Mouse (Mus musculus) hindbrain, embryonic 16.5 days (tissue): ENCODE measurements around the gene Magi1. TPM values are rescaled to one million over a fixed set of nuclear protein-coding genes. Genes with fewer than 3 reads are reported as not detected.

ENCODE experiments used
- ATAC-seq: fragments of 200-750 bp; cut with Nextera tagmentation; 2 replicates; pipeline ENCODE4 v1.8.0; 2017; ENCODE audit warnings: moderate TSS enrichment, moderate library complexity
- H3K27ac ChIP-seq: fragments of 300-500 bp; sonication (generic); 2 replicates; pipeline ENCODE4 v1.5.1; 2014; ENCODE audit warnings: low read depth, mild to moderate bottlenecking, control low read depth, low read length, moderate library complexity
- H3K27me3 ChIP-seq: fragments of 300-500 bp; sonication (generic); replicated peaks from 2 replicates; pipeline ENCODE4 v1.6.1; 2014; ENCODE audit warnings: low read length; ENCODE audit not compliant: control insufficient read depth, insufficient read depth
- H3K36me3 ChIP-seq: fragments of 300-500 bp; sonication (generic); 2 replicates; pipeline ENCODE4 v1.6.1; 2014; ENCODE audit warnings: mild to moderate bottlenecking, low read length, moderate library complexity, mixed read lengths; ENCODE audit not compliant: control insufficient read depth, insufficient read depth
- H3K4me1 ChIP-seq: fragments of 300-500 bp; sonication (generic); 2 replicates; pipeline ENCODE4 v1.6.1; 2014; ENCODE audit warnings: low read depth, low read length; ENCODE audit not compliant: control insufficient read depth, insufficient read depth
- H3K4me2 ChIP-seq: fragments of 300-500 bp; sonication (generic); 2 replicates; pipeline ENCODE4 v1.6.1; 2014; ENCODE audit warnings: mild to moderate bottlenecking, low read length, control low read depth, moderate library complexity
- H3K4me3 ChIP-seq: fragments of 300-500 bp; sonication (generic); 2 replicates; pipeline ENCODE4 v1.5.1; 2014; ENCODE audit warnings: mild to moderate bottlenecking, low read length, control low read depth, moderate library complexity
- H3K9ac ChIP-seq: fragments of 300-500 bp; sonication (generic); 2 replicates; pipeline ENCODE4 v1.6.1; 2014; ENCODE audit warnings: low read depth, mild to moderate bottlenecking, control low read depth, low read length, moderate library complexity
- H3K9me3 ChIP-seq: fragments of 300-500 bp; sonication (generic); 2 replicates; pipeline ENCODE4 v1.6.1; 2014; ENCODE audit warnings: mild to moderate bottlenecking, low read length, moderate library complexity; ENCODE audit not compliant: control insufficient read depth
- WGBS: fragments of 180-500 bp; shearing (Covaris S2); extraction: QIAGEN DNeasy Blood & Tissue Kit; methylation state at CpG from one replicate; pipeline ENCODE4 v1.1.7; 2014; 5-methylcytosine and 5-hydroxymethylcytosine counted together
- polyA plus RNA-seq: library from polyadenylated mRNA; unstranded; fragments of >200 nt; fragmentation: Nextera tagmentation; extraction: Ambion mirVana; gene quantifications from 2 replicates; pipeline ENCODE4 v1.2.1, GENCODE M21; 2015

The Magi1 gene
- polyA plus RNA-seq, 1 experiment from 2014 or later = 27.7 TPM

- Histone ChIP-seq H3K4me3 (no peak overlapping the region), H3K27ac (no peak overlapping the region), H3K9me3 (no peaks in the 10 kb centered on the region), H3K4me2 (no peak overlapping the region), H3K36me3 (no peaks in the 10 kb centered on the region), H3K27me3 (no peaks in the 10 kb centered on the region), H3K9ac (no peak overlapping the region), H3K4me1 (no peaks in the 10 kb centered on the region; the same call in 1 of the 2 replicates)
- WGBS = 80% methylated on average over 7 of the region's 7 CpGs
- no peak for ATAC-seq
Observed at GRCm38 (mm10) chr6:94264183-94264941, 19.4 kb downstream of the Magi1 start.

- H3K9me3 ChIP-seq = no peaks in the 10 kb centered on the region
- no peak overlapping the region for H3K4me3 ChIP-seq
- no peak for ATAC-seq
- H3K27me3 ChIP-seq = no peaks in the 10 kb centered on the region
- WGBS = 91% methylated on average over 5 of the region's 5 CpGs
- H3K4me2 ChIP-seq = no peak overlapping the region
- H3K4me1 ChIP-seq = peaks cover 3% of the 10 kb centered on the region
- no peaks in the 10 kb centered on the region for H3K36me3 ChIP-seq
- no peak overlapping the region for H3K9ac ChIP-seq
- no peak overlapping the region for H3K27ac ChIP-seq
Observed at GRCm38 (mm10) chr6:94260831-94261230, 22.9 kb downstream of the Magi1 start.

- Histone ChIP-seq H3K9me3 (no peaks in the 10 kb centered on the region), H3K27ac (no peak overlapping the region), H3K4me2 (no peak overlapping the region), H3K4me1 (peaks cover 6% of the 10 kb centered on the region), H3K36me3 (no peaks in the 10 kb centered on the region), H3K9ac (no peak overlapping the region), H3K27me3 (no peaks in the 10 kb centered on the region), H3K4me3 (no peak overlapping the region)
- ATAC-seq = no peak
- WGBS = 98% methylated on average over 2 of the region's 2 CpGs
Observed at GRCm38 (mm10) chr6:94259981-94260380, 23.7 kb downstream of the Magi1 start.

- Histone ChIP-seq H3K4me3 (no peak overlapping the region), H3K36me3 (no peaks in the 10 kb centered on the region), H3K9me3 (no peaks in the 10 kb centered on the region), H3K9ac (no peak overlapping the region), H3K4me1 (peaks cover 6% of the 10 kb centered on the region; the same call in 1 of the 2 replicates), H3K4me2 (no peak overlapping the region), H3K27ac (no peak overlapping the region), H3K27me3 (no peaks in the 10 kb centered on the region)
- ATAC-seq = no peak
- WGBS = 73% methylated on average over 3 of the region's 3 CpGs
Observed at GRCm38 (mm10) chr6:94257831-94258173, 25.9 kb downstream of the Magi1 start.

GRCm38 (mm10) chr6:94256982-94257830, 26.5 kb downstream of the Magi1 start:
- Histone ChIP-seq H3K4me3 (no peak overlapping the region), H3K36me3 (no peaks in the 10 kb centered on the region), H3K9ac (no peak overlapping the region), H3K27ac (no peak overlapping the region), H3K27me3 (no peaks in the 10 kb centered on the region), H3K9me3 (no peaks in the 10 kb centered on the region), H3K4me2 (no peak overlapping the region), H3K4me1 (peaks cover 6% of the 10 kb centered on the region; the same call in 1 of the 2 replicates)
- WGBS = 67% methylated on average over 12 of the region's 12 CpGs
- no peak for ATAC-seq

GRCm38 (mm10) chr6:94253943-94254342, 29.8 kb downstream of the Magi1 start:
- no peaks in the 10 kb centered on the region for H3K27me3 ChIP-seq
- H3K36me3 ChIP-seq = no peaks in the 10 kb centered on the region
- no peaks in the 10 kb centered on the region for H3K9me3 ChIP-seq
- no peak for ATAC-seq
- WGBS = 73% methylated on average over 8 of the region's 8 CpGs
- H3K9ac ChIP-seq = no peak overlapping the region
- H3K4me1 ChIP-seq = peaks cover 6% of the 10 kb centered on the region; the same call in 1 of the 2 replicates
- no peak overlapping the region for H3K27ac ChIP-seq
- H3K4me3 ChIP-seq = no peak overlapping the region
- no peak overlapping the region for H3K4me2 ChIP-seq

- H3K9ac ChIP-seq = no peak overlapping the region
- no peaks in the 10 kb centered on the region for H3K27me3 ChIP-seq
- WGBS = 66% methylated on average over 8 of the region's 8 CpGs
- H3K4me1 ChIP-seq = peaks cover 6% of the 10 kb centered on the region; the same call in 1 of the 2 replicates
- ATAC-seq = no peak
- H3K4me3 ChIP-seq = no peak overlapping the region
- H3K27ac ChIP-seq = no peak overlapping the region
- H3K9me3 ChIP-seq = no peaks in the 10 kb centered on the region
- no peaks in the 10 kb centered on the region for H3K36me3 ChIP-seq
- no peak overlapping the region for H3K4me2 ChIP-seq
Observed at GRCm38 (mm10) chr6:94251358-94251945, 32.3 kb downstream of the Magi1 start.

- Histone ChIP-seq H3K4me1 (no peaks in the 10 kb centered on the region), H3K4me3 (no peak overlapping the region), H3K36me3 (no peaks in the 10 kb centered on the region), H3K9me3 (no peaks in the 10 kb centered on the region), H3K27me3 (no peaks in the 10 kb centered on the region), H3K27ac (no peak overlapping the region), H3K9ac (no peak overlapping the region), H3K4me2 (no peak overlapping the region)
- WGBS = 90% methylated on average over 9 of the region's 9 CpGs
- no peak for ATAC-seq
Observed at GRCm38 (mm10) chr6:94249286-94249790, 34.4 kb downstream of the Magi1 start.

GRCm38 (mm10) chr6:94241251-94241650, 42.5 kb downstream of the Magi1 start:
- H3K4me1 ChIP-seq = no peaks in the 10 kb centered on the region
- no peak overlapping the region for H3K4me2 ChIP-seq
- no peak overlapping the region for H3K27ac ChIP-seq
- no peaks in the 10 kb centered on the region for H3K9me3 ChIP-seq
- H3K27me3 ChIP-seq = no peaks in the 10 kb centered on the region
- WGBS = 79% methylated on average over 6 of the region's 6 CpGs
- ATAC-seq = no peak
- H3K4me3 ChIP-seq = no peak overlapping the region
- no peak overlapping the region for H3K9ac ChIP-seq
- H3K36me3 ChIP-seq = no peaks in the 10 kb centered on the region
